15 mouse cellular contexts compared by ENCODE assay signal in the genomic region with DNA sequence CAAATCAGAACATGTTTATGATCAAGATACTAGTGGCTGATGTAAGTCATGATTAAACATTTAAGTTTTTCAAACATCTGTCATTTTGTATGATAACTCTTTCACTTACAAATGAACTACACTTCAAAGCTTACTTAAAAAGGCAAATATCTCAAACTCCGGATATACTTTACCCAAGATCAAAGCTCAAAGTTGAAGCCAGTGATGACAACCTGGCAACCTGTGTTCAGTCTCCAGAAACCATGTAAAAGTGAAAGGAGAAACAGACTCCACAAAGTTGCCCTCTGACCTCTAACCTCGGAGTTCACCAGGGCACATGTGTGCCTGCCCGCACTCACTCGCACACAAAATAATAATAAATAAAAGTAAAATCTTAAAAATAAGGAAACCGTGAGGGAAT.
"Had no signal": no experiment of that assay in that cellular context is flagged by ENCODE, and none has a peak within 500 bp of the region (broad histone marks: within the 10 kb centered on the region; RNA-seq: fewer than 3 reads in every experiment).

No protein-coding gene starts in this region.

- ATAC-seq: intestine, embryonic 15.5 days had no signal

- DNase-seq: kidney, adult 18-20 months; kidney, postnatal 4 days; liver; lung, adult 2 months; lung, postnatal 4 days; midbrain, embryonic 14.5 days; retina, postnatal 1 day; thymus, postnatal 14 days had no signal

- H3K4me3 ChIP-seq: intestine, embryonic 15.5 days; layer of hippocampus, adult 2 months; limb, embryonic 12.5 days; midbrain, embryonic 10.5 days; myocyte; neural tube, embryonic 12.5 days had no signal

- H3K9ac ChIP-seq: intestine, embryonic 15.5 days; limb, embryonic 12.5 days; liver, embryonic 14.5 days; neural tube, embryonic 12.5 days had no signal

- H3K9me3 ChIP-seq: intestine, embryonic 15.5 days; limb, embryonic 12.5 days; midbrain, embryonic 10.5 days; neural tube, embryonic 12.5 days had no signal

- H3K4me2 ChIP-seq: intestine, embryonic 15.5 days; limb, embryonic 12.5 days; neural tube, embryonic 12.5 days had no signal

- H3K4me1 ChIP-seq: intestine, embryonic 15.5 days; neural tube, embryonic 12.5 days had no signal

- H3K27ac ChIP-seq: intestine, embryonic 15.5 days; limb, embryonic 12.5 days; liver, embryonic 14.5 days; midbrain, embryonic 10.5 days; neural tube, embryonic 12.5 days had no signal

- H3K27me3 ChIP-seq: intestine, embryonic 15.5 days; limb, embryonic 12.5 days; neural tube, embryonic 12.5 days had no signal

- H3K36me3 ChIP-seq: intestine, embryonic 15.5 days; neural tube, embryonic 12.5 days had no signal
